Mouse (Mus musculus) cortical plate, adult 2 months (tissue): Measurements from ENCODE around the gene Gdf7. TPM values are rescaled to one million over a fixed set of nuclear protein-coding genes. Genes with fewer than 3 reads are reported as not detected.

Source experiments
- H3K27ac ChIP-seq: fragments of 200-500 bp; 2 replicates; pipeline ENCODE4 v1.5.1; 2012; ENCODE audit warnings: low read length, control low read depth, inconsistent platforms; ENCODE audit not compliant: insufficient read depth
- H3K4me1 ChIP-seq: fragments of 200-500 bp; 2 replicates; pipeline ENCODE4 v1.6.1; 2011; ENCODE audit warnings: low read length; ENCODE audit not compliant: control insufficient read depth, insufficient read depth
- H3K4me3 ChIP-seq: fragments of 200-500 bp; 2 replicates; pipeline ENCODE4 v1.5.1; 2011; ENCODE audit warnings: mild to moderate bottlenecking, low read length, control low read depth; ENCODE audit not compliant: insufficient read depth
- CTCF ChIP-seq: fragments of 200-500 bp; IDR thresholded peaks from 2 replicates; pipeline ENCODE4 v1.5.1; 2011; ENCODE audit warnings: mild to moderate bottlenecking, control low read depth, low read length; ENCODE audit not compliant: insufficient read depth; ENCODE audit errors: extremely low read depth
- POLR2A ChIP-seq: fragments of 200-500 bp; IDR thresholded peaks from 2 replicates; pipeline ENCODE4 v1.6.1; 2011; ENCODE audit warnings: mild to moderate bottlenecking, low read length, control low read depth; ENCODE audit not compliant: insufficient read depth; ENCODE audit errors: extremely low read depth
- polyA plus RNA-seq: library from polyadenylated mRNA; depleted of rRNA; stranded (reverse); fragments of >200 nt; gene quantifications from 2 replicates; pipeline ENCODE4 v1.2.3, GENCODE M21; 2012

The Gdf7 gene
- polyA plus RNA-seq, 1 experiment = 0.06 TPM

- TF ChIP-seq CTCF = no peak
- no peak for TF ChIP-seq POLR2A
- H3K27ac ChIP-seq = no peak overlapping the region
- H3K4me1 ChIP-seq = no peaks in the 10 kb centered on the region
- H3K4me3 ChIP-seq = no peak overlapping the region
These were observed 3.2 kb downstream of the Gdf7 start for GRCm38 (mm10) chr12:8298361-8299142.

GRCm38 (mm10) chr12:8297586-8298214 lies 4.1 kb downstream of the Gdf7 start:
- Histone ChIP-seq H3K4me3 (0 out of 2 replicates have a peak overlapping the region, but pooled peaks have one; percentile 16), H3K4me1 (no peaks in the 10 kb centered on the region), H3K27ac (no peak overlapping the region)
- TF ChIP-seq POLR2A (no peak), CTCF (no peak)

GRCm38 (mm10) chr12:8296154-8296553 lies 5.6 kb downstream of the Gdf7 start:
- no peaks in the 10 kb centered on the region for H3K4me1 ChIP-seq
- no peak overlapping the region for H3K4me3 ChIP-seq
- TF ChIP-seq CTCF (no peak), POLR2A (no peak)
- H3K27ac ChIP-seq = no peak overlapping the region

GRCm38 (mm10) chr12:8295307-8295913 lies 6.3 kb downstream of the Gdf7 start:
- Histone ChIP-seq H3K27ac (no peak overlapping the region), H3K4me1 (no peaks in the 10 kb centered on the region), H3K4me3 (no peak overlapping the region)
- TF ChIP-seq POLR2A (no peak), CTCF (no peak)

- H3K4me1 ChIP-seq = no peaks in the 10 kb centered on the region
- TF ChIP-seq CTCF (no peak), POLR2A (no peak)
- H3K27ac ChIP-seq = no peak overlapping the region
- no peak overlapping the region for H3K4me3 ChIP-seq
These were observed 10.4 kb downstream of the Gdf7 start for GRCm38 (mm10) chr12:8291157-8291853.

GRCm38 (mm10) chr12:8289499-8289898 lies 12.3 kb downstream of the Gdf7 start:
- TF ChIP-seq POLR2A (no peak), CTCF (no peak)
- H3K4me3 ChIP-seq = no peak overlapping the region
- no peak overlapping the region for H3K27ac ChIP-seq
- no peaks in the 10 kb centered on the region for H3K4me1 ChIP-seq

- Histone ChIP-seq H3K4me3 (no peak overlapping the region), H3K27ac (no peak overlapping the region), H3K4me1 (no peaks in the 10 kb centered on the region)
- TF ChIP-seq CTCF (no peak), POLR2A (no peak)
These were observed 12.7 kb downstream of the Gdf7 start for GRCm38 (mm10) chr12:8289099-8289498.

- Histone ChIP-seq H3K27ac (no peak overlapping the region), H3K4me3 (no peak overlapping the region)
- no peak for TF ChIP-seq CTCF
- no peak for TF ChIP-seq POLR2A
These were observed 13.8 kb downstream of the Gdf7 start for GRCm38 (mm10) chr12:8287970-8288369.

More at GRCm38 (mm10) chr12:8287970-8288369, 13.8 kb downstream of the Gdf7 start:
- H3K4me1 ChIP-seq = no peaks in the 10 kb centered on the region
